Mouse (Mus musculus): ENCODE measurements at regions not wholly inside any gene's neighbourhood (a gene's known extent, or its start where the extent isn't known, plus 50 kb on each side); places are given as distances from the start of the nearest gene placed in this dataset.

GRCm38 (mm10) chr7:113095092-113095491 is 112.2 kb upstream of the Arntl start:
- H3K36me3 ChIP-seq (ENCODE audit: control insufficient read depth, insufficient read depth, low read length), result no peaks in the 10 kb centered on the region
- H3K4me1 ChIP-seq (ENCODE audit: control insufficient read depth, insufficient read depth, low read length), result no peaks in the 10 kb centered on the region
- no peak for ATAC-seq (ENCODE audit: insufficient read depth, low FRiP score)
- H3K9me3 ChIP-seq (replicated peaks; ENCODE audit: control insufficient read depth, low read length), result no peaks in the 10 kb centered on the region
- WGBS, result 71% methylated on average over 3 of the region's 3 CpGs
- no peak overlapping the region for H3K4me3 ChIP-seq (replicated peaks; ENCODE audit: low read length)
- no peak overlapping the region for H3K27ac ChIP-seq (ENCODE audit: low read length)
- H3K9ac ChIP-seq (ENCODE audit: low read length), result no peak overlapping the region
- H3K27me3 ChIP-seq (ENCODE audit: control insufficient read depth, insufficient read depth, low read length), result no peaks in the 10 kb centered on the region
- no peak overlapping the region for H3K4me2 ChIP-seq (ENCODE audit: low read depth, low read length)

- Histone ChIP-seq H3K9ac (ENCODE audit: low read length) (no peak overlapping the region), H3K4me1 (ENCODE audit: control insufficient read depth, insufficient read depth, low read length) (0 out of 2 replicates have a peak, but pooled peaks cover 8% of the 10 kb centered on the region), H3K27me3 (ENCODE audit: control insufficient read depth, insufficient read depth, low read length) (no peaks in the 10 kb centered on the region), H3K4me3 (replicated peaks; ENCODE audit: low read length) (no peak overlapping the region), H3K27ac (ENCODE audit: low read length) (no peak overlapping the region), H3K9me3 (replicated peaks; ENCODE audit: control insufficient read depth, low read length) (no peaks in the 10 kb centered on the region), H3K4me2 (ENCODE audit: low read depth, low read length) (no peak overlapping the region), H3K36me3 (ENCODE audit: control insufficient read depth, insufficient read depth, low read length) (no peaks in the 10 kb centered on the region)
- no peak for ATAC-seq (ENCODE audit: insufficient read depth, low FRiP score)
- WGBS, result 88% methylated on average over 7 of the region's 7 CpGs
These were observed 103.0 kb upstream of the Arntl start for GRCm38 (mm10) chr7:113104265-113104664.

GRCm38 (mm10) chr7:113105359-113105758 is 101.9 kb upstream of the Arntl start:
- no peaks in the 10 kb centered on the region for H3K9me3 ChIP-seq (replicated peaks; ENCODE audit: control insufficient read depth, low read length)
- H3K27ac ChIP-seq (ENCODE audit: low read length), result no peak overlapping the region
- no peak overlapping the region for H3K4me2 ChIP-seq (ENCODE audit: low read depth, low read length)
- no peaks in the 10 kb centered on the region for H3K27me3 ChIP-seq (ENCODE audit: control insufficient read depth, insufficient read depth, low read length)
- no peak overlapping the region for H3K4me3 ChIP-seq (replicated peaks; ENCODE audit: low read length)
- no peak overlapping the region for H3K9ac ChIP-seq (ENCODE audit: low read length)
- WGBS, result 45% methylated on average over 1 of the region's 1 CpGs
- H3K36me3 ChIP-seq (ENCODE audit: control insufficient read depth, insufficient read depth, low read length), result no peaks in the 10 kb centered on the region
- 0 out of 2 replicates have a peak, but pooled peaks cover 8% of the 10 kb centered on the region for H3K4me1 ChIP-seq (ENCODE audit: control insufficient read depth, insufficient read depth, low read length)
- no peak for ATAC-seq (ENCODE audit: insufficient read depth, low FRiP score)

DNA sequence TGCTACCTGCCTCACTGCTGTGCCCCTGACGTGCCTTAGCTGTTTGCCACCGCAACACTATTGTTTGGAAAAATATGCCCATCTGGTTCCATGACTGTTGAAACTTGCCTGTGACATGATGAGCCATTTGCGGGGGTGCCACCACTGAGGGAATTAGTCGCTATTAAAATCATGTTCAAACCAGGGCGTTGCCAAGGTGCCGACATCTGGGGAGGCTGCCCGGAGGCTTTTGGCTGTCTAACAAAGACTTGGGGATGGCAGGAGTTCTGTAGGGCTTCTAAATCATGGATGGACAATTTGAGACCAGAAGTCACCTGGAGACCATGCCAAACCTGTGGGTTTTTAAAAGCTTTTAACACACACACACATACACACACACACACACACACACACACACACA is 100.5 kb upstream of the Arntl start:
- no peaks in the 10 kb centered on the region for H3K36me3 ChIP-seq (ENCODE audit: control insufficient read depth, insufficient read depth, low read length)
- no peak overlapping the region for H3K27ac ChIP-seq (ENCODE audit: low read length)
- no peaks in the 10 kb centered on the region for H3K27me3 ChIP-seq (ENCODE audit: control insufficient read depth, insufficient read depth, low read length)
- no peak overlapping the region for H3K9ac ChIP-seq (ENCODE audit: low read length)
- ATAC-seq (ENCODE audit: insufficient read depth, low FRiP score), result no peak
- H3K4me1 ChIP-seq (ENCODE audit: control insufficient read depth, insufficient read depth, low read length), result 0 out of 2 replicates have a peak, but pooled peaks cover 8% of the 10 kb centered on the region
- H3K4me3 ChIP-seq (replicated peaks; ENCODE audit: low read length), result no peak overlapping the region
- H3K4me2 ChIP-seq (ENCODE audit: low read depth, low read length), result no peak overlapping the region
- H3K9me3 ChIP-seq (replicated peaks; ENCODE audit: control insufficient read depth, low read length), result no peaks in the 10 kb centered on the region
- WGBS, result 78% methylated on average over 7 of the region's 7 CpGs

GRCm38 (mm10) chr7:113107965-113108364 is 99.3 kb upstream of the Arntl start:
- WGBS, result 77% methylated on average over 5 of the region's 5 CpGs
- no peaks in the 10 kb centered on the region for H3K27me3 ChIP-seq (ENCODE audit: control insufficient read depth, insufficient read depth, low read length)
- 0 out of 2 replicates have a peak overlapping the region, but pooled peaks have one; percentile 4 for H3K27ac ChIP-seq (ENCODE audit: low read length)
- no peaks in the 10 kb centered on the region for H3K9me3 ChIP-seq (replicated peaks; ENCODE audit: control insufficient read depth, low read length)
- H3K4me2 ChIP-seq (ENCODE audit: low read depth, low read length), result no peak overlapping the region
- no peaks in the 10 kb centered on the region for H3K36me3 ChIP-seq (ENCODE audit: control insufficient read depth, insufficient read depth, low read length)
- H3K9ac ChIP-seq (ENCODE audit: low read length), result no peak overlapping the region
- H3K4me1 ChIP-seq (ENCODE audit: control insufficient read depth, insufficient read depth, low read length), result 0 out of 2 replicates have a peak, but pooled peaks cover 8% of the 10 kb centered on the region
- ATAC-seq (ENCODE audit: insufficient read depth, low FRiP score), result no peak
- H3K4me3 ChIP-seq (replicated peaks; ENCODE audit: low read length), result no peak overlapping the region

GRCm38 (mm10) chr7:113108442-113109000 is 98.7 kb upstream of the Arntl start:
- Histone ChIP-seq H3K27me3 (ENCODE audit: control insufficient read depth, insufficient read depth, low read length) (no peaks in the 10 kb centered on the region), H3K36me3 (ENCODE audit: control insufficient read depth, insufficient read depth, low read length) (no peaks in the 10 kb centered on the region), H3K9me3 (replicated peaks; ENCODE audit: control insufficient read depth, low read length) (no peaks in the 10 kb centered on the region), H3K4me2 (ENCODE audit: low read depth, low read length) (no peak overlapping the region), H3K27ac (ENCODE audit: low read length) (0 out of 2 replicates have a peak overlapping the region, but pooled peaks have one; percentile 4), H3K9ac (ENCODE audit: low read length) (no peak overlapping the region), H3K4me1 (ENCODE audit: control insufficient read depth, insufficient read depth, low read length) (0 out of 2 replicates have a peak, but pooled peaks cover 8% of the 10 kb centered on the region), H3K4me3 (replicated peaks; ENCODE audit: low read length) (no peak overlapping the region)
- no peak for ATAC-seq (ENCODE audit: insufficient read depth, low FRiP score)
- WGBS, result 56% methylated on average over 7 of the region's 7 CpGs

DNA sequence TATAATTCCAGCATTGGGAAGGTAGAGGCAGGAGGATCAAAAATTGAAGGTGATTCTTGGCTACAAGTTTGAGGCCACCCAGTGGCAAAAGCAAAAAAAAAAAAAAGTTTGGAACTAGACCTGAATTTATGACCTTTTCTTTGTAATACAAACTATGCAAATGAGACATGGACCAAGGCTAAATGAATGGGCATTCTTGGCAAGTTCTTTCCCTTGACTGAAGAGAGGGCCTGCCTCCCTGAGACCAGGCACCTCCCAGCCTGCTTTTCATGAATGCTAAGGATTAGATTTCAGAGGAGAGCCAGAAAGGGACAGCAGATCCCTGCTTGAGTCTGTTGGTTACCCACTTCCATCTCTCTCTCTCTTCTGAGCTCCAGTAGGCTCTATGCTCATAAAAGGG is 97.8 kb upstream of the Arntl start:
- 0 out of 2 replicates have a peak, but pooled peaks cover 8% of the 10 kb centered on the region for H3K4me1 ChIP-seq (ENCODE audit: control insufficient read depth, insufficient read depth, low read length)
- no peak for ATAC-seq (ENCODE audit: insufficient read depth, low FRiP score)
- H3K27me3 ChIP-seq (ENCODE audit: control insufficient read depth, insufficient read depth, low read length), result no peaks in the 10 kb centered on the region
- no peaks in the 10 kb centered on the region for H3K36me3 ChIP-seq (ENCODE audit: control insufficient read depth, insufficient read depth, low read length)
- H3K4me3 ChIP-seq (replicated peaks; ENCODE audit: low read length), result no peak overlapping the region
- no peak overlapping the region for H3K9ac ChIP-seq (ENCODE audit: low read length)
- H3K27ac ChIP-seq (ENCODE audit: low read length), result no peak overlapping the region
- no peak overlapping the region for H3K4me2 ChIP-seq (ENCODE audit: low read depth, low read length)
- H3K9me3 ChIP-seq (replicated peaks; ENCODE audit: control insufficient read depth, low read length), result no peaks in the 10 kb centered on the region

- H3K4me2 ChIP-seq (ENCODE audit: low read depth, low read length), result no peak overlapping the region
- WGBS, result 72% methylated on average over 7 of the region's 7 CpGs
- no peak overlapping the region for H3K4me3 ChIP-seq (replicated peaks; ENCODE audit: low read length)
- H3K36me3 ChIP-seq (ENCODE audit: control insufficient read depth, insufficient read depth, low read length), result no peaks in the 10 kb centered on the region
- no peaks in the 10 kb centered on the region for H3K9me3 ChIP-seq (replicated peaks; ENCODE audit: control insufficient read depth, low read length)
- no peak for ATAC-seq (ENCODE audit: insufficient read depth, low FRiP score)
- H3K27me3 ChIP-seq (ENCODE audit: control insufficient read depth, insufficient read depth, low read length), result no peaks in the 10 kb centered on the region
- no peak overlapping the region for H3K27ac ChIP-seq (ENCODE audit: low read length)
- H3K4me1 ChIP-seq (ENCODE audit: control insufficient read depth, insufficient read depth, low read length), result 0 out of 2 replicates have a peak, but pooled peaks cover 8% of the 10 kb centered on the region
- no peak overlapping the region for H3K9ac ChIP-seq (ENCODE audit: low read length)
These were observed 96.3 kb upstream of the Arntl start for GRCm38 (mm10) chr7:113110867-113111508.

GRCm38 (mm10) chr7:113113266-113113893 is 93.9 kb upstream of the Arntl start:
- no peaks in the 10 kb centered on the region for H3K36me3 ChIP-seq (ENCODE audit: control insufficient read depth, insufficient read depth, low read length)
- ATAC-seq (ENCODE audit: insufficient read depth, low FRiP score), result 0 out of 2 replicates have a peak, but pooled peaks have one; percentile 29
- no peak overlapping the region for H3K4me2 ChIP-seq (ENCODE audit: low read depth, low read length)
- no peaks in the 10 kb centered on the region for H3K9me3 ChIP-seq (replicated peaks; ENCODE audit: control insufficient read depth, low read length)
- H3K27ac ChIP-seq (ENCODE audit: low read length), result no peak overlapping the region
- 39% methylated on average over 10 of the region's 10 CpGs for WGBS
- 0 out of 2 replicates have a peak, but pooled peaks cover 3% of the 10 kb centered on the region for H3K4me1 ChIP-seq (ENCODE audit: control insufficient read depth, insufficient read depth, low read length)
- no peaks in the 10 kb centered on the region for H3K27me3 ChIP-seq (ENCODE audit: control insufficient read depth, insufficient read depth, low read length)
- H3K4me3 ChIP-seq (replicated peaks; ENCODE audit: low read length), result no peak overlapping the region
- H3K9ac ChIP-seq (ENCODE audit: low read length), result no peak overlapping the region
